Mouse (Mus musculus) frontal cortex, postnatal 36 days (tissue): ENCODE results near the gene Ldlrad1.
A peak's percentile ranks its signal among the peaks of the same experiment; 100 is the strongest.

Source experiments
- DNase-seq, 2 experiments: peaks; one replicate each; pipeline ENCODE4 v3.0.0; 2022; ENCODE audit warnings: low spot score in 2 of 2

Gene Ldlrad1

DNA sequence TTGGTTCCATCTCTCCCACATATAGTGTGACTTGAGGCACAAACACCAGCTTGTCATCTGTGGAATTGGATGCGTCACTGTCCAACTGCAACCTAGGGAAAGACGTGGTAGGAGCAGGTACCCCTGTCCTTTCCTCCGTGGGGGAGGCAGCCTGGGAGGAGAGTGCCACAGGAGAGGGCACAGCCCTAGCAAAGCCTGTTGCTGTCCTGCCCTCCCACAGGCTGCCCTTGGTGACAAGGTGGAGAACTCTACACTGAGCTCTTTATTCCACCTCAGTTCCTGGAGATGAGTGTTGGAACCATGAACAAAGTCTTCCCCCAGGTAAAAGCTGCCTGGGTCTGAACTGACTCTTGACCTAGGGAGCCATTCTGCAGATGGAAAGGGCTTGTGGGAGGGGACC is at the start of gene Ldlrad1:
TSS of gene Ldlrad1 (plus strand) at position 301 of the 400 bp plus-strand sequence.
- DNase-seq = no peak

DNA sequence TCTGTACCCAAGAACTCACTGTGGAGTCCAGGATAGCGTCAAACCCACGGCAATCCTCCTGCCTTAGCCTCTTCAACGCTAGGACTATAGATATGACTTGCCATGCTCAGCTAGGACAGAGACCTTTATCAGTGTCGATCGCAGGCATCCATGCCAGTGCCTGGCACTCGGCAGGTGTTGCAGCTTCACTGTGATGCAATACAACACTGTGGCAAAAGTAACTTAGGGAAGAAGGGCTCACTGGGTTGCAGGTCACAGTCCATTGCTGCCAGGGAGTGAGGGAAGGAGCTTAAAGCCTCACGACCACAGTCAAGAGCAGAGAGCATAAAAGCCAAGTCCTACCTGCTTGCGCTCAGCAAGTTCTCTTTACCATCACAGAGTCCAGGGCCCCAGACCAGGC is 48.8 kb upstream of the Ldlrad1 start:
- no peak for DNase-seq

DNA sequence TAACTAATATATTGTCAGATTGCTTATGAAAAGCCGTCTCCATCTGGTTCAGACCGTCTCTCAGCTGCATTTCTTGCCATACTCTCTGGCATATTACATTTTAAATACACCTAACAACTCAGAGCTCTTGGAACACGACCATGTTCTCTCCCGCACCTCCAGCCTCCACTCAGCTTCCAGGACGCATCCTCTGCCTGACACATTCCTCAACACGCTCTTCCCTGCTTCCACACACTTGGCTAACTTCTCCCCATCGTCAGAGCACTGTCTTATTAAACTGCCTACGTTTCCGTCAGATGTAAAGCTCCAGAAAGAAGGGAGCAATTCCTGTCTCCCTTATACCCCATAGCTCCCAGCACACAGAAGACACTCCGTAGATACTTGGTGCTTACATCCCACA is 45.6 kb upstream of the Ldlrad1 start:
- DNase-seq = peak; percentile 56 to 63

DNA sequence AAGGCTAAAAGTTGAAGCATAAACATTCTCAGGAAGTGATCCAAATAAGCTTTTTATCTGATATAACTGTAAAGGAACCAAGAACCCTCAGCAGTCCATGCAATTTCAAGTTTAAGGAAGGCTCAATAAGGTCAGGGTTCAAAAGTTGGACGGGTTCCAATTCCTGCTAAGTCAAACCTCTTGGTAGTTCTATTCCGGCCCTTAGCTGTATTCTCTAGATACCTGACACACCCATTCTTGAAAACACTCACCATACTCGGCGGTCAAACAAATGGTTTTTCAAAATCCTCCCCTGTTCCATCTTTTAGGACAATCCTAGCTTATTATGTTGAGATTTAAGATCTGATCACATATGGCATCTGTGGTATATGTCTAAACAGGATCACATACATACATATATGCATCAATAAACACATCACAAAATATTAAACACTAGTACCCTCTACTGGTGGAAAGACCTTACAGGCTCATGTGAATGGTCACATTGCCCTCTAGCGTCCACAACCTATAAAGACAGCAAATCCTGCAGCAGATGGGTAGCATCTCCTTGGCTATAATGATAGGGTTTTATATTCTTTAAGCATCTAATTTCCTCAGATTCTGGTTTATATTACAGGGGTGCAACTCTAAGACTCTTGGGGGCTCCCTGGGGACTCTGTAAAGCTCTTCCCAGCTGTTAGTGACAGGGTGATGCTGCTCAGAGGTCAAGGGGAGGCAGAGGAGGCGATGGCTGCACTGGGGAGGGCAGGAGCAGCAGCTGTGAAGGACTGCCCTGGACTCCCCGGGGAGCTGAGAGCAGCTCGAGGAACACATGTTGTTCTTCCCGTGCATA is 45.0 kb upstream of the Ldlrad1 start:
- DNase-seq = peak; percentile 62 to 85

DNA sequence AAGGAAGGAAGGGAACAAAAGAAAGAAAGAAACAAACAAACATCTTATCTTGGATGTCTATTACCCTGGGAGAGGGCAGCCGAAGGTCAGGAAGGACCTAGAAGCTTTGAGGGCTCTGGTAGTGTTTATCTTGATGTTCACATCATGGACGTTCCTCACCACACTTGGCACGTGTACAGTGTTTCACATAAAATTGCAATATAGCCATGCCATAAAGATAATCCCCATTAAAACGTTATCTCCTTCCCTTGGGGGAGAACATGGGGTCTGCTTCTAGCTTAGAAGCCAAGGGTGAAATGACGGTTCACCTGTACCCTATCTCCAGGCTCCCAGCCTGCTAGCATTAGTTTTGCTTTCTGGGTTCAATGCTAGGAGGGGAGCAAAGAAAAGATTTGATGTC is 42.3 kb upstream of the Ldlrad1 start:
- no peak for DNase-seq

DNA sequence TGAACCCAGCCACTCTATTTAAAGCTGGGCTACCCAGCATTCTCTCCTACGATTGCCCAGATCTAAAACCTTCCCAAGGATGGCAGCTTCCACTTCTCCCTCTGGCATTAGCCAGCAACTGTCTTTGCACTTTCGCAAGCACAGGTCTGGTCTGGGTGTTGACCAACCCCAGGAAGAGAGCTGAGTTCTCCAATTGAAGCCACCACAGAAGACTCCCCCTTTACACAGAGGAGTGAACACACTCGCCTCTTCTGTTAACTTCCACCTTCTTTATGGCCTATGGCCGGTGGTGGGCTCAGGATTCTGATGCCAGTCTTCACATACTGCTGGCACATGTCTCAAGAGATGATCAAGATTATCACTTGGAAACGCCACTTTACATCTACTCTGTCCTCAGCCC is 41.2 kb upstream of the Ldlrad1 start:
- no peak for DNase-seq

DNA sequence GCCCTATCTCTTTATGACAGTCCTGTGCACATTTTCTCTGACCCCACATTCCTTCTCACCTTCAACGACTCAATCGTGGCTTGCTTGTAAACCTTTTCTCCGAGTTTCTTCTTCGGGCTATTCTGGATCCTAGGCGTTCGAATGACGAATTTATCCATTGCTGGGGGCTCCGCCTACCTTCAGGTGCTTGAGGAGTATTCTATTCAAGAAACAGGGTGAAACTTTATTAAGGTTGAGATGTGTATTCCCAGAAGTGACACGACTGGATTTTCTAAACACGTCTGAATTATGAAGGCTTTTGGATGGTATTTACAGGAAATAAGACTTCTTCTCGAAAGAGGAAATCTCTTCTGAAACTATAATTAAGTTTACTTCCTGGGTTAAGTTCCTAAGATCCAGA is 31.5 kb upstream of the Ldlrad1 start:
- no peak for DNase-seq

DNA sequence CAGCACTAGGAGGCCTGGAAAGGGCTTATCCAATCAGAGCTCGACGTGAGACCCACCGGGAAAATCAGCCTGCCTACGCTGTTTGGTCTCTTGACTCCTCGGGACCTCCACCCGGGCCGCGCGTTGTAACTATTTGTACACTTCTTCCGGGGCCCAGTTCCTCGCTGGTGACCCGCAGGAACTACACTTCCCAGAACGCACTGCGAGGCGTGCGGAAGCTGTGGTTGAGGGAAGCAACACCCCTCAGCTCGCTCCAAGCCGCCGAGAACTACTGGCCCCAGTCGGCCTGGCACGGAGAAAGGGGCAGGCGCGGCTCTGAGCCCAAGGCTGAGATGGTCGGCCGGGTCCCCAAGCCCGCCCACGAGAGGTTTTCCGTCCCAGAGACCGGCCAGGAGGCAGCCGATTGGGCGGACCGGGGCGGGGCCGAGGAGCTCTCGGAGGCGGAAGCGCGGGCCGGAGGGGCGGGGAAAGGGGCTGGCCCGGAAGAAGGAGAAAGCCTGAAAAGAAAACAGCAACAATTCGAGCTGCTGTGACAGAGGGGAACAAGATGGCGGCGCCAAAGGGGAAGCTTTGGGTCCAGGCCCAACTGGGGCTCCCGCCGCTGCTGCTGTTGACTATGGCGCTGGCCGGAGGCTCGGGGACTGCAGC is 30.7 kb upstream of the Ldlrad1 start, which contains the start of gene Tmem59:
TSS of gene Tmem59 (plus strand) at position 218 of the 648 bp plus-strand sequence.
- DNase-seq = peak; percentile 94 to 95

DNA sequence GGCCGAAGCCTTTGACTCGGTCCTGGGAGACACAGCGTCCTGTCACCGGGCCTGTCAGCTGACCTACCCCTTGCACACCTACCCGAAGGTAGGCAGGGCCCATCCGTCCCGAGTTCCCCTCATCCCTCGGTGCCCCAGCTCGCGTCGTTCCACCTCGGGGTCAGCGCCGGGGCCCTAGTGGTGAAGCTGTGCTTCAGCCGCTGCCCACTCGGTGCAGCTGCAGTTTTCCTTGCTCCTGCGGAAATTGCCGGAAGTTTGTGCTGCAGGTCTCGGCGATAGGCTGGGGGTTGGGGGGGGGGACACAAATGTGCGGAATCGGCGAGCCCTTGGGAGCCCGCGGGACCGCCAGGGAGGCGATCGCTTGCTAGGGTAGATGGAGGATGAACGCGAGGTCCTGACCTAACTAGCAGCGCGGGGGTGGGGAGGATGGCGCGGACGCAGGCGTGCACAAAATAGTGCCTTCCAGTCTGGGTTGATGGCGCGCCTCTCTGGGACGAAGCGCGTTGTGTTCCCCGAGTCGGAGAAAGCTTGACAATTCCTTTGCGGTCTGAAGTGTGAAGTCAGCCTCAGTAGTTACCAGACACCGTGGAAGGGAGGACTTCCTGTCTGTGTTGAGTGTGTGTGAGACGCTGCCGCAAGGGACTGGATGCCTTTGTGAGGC is 30.0 kb upstream of the Ldlrad1 start, which contains the start of gene Tceanc2:
TSS of gene Tceanc2 (minus strand) at position 287 of the 661 bp plus-strand sequence.
- DNase-seq = peak in 1 of 2 experiments; percentile 22

DNA sequence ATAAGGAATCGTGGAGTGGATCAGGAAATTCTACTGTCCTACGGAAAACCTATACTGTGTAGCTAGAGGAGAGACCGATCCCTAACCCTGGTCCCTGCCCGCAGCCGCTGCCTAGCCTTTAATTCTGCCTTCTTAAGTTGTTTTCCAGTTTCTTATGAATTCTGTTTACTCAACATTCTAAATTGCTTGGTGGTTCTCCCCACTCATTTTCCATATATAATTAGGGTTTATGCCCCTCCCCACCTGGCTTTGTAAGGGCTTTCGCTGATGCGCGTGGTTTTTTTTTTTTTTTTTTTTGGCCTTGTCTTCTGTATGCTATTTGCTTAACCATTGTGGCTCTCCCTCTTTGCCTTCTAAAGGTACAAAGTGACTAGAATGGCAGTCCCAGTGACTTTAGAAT is 29.4 kb upstream of the Ldlrad1 start:
- DNase-seq = no peak

DNA sequence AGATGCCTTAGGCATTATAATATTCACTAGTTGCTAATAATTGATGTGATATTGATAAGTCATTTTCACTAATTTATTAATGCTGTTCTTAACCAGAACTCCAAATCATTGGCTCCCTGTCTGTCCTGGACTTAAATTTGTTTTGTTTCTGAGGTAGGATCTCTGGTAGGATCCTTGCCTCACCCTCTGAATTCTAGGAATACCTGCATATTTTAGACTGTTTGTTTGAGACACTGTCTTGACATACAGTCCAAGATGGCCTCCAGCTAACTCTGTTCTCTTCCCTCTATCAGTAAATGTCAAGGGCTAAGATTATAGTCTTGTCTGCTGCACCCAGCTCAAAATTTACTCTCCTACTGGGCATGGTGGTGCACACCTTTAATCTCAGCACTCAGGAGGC is 28.2 kb upstream of the Ldlrad1 start:
- no peak for DNase-seq

DNA sequence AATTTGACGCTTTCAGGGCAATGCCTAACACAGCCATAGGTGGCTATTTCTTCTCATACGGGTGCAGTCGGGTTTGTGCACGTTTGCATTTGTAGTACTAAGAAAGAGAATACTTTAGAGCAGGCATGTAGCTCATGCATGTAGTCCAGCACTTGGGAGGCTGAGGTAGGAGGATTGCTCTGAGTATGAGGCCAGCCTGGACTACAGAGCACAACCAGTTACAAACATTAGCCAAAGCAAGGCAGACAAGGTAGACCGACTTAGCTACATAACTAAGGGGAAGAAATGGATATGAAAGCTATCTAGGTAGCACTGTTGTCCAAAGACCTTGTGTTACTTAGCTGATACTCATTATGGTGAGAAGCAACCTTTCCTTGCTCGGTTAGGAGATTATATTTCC is 27.1 kb upstream of the Ldlrad1 start:
- no peak for DNase-seq

DNA sequence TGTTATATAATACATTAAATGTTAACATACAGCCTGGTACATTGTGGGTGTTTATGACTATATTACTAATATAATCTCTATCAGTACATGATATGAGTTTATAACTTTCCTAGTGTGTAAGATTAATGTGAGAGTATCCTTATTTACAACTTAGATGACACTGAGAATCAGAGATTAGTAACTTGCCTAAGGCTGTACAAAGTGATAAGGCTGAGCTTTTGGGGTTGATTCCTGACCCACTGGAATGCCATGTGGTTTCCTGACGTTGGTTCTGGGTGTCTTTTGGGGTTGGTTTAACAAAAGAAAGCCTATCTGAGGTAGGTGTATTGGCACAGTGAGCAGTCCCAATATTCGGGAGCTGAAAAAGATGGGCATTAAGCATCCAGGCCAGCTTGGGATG is 26.2 kb upstream of the Ldlrad1 start:
- no peak for DNase-seq

DNA sequence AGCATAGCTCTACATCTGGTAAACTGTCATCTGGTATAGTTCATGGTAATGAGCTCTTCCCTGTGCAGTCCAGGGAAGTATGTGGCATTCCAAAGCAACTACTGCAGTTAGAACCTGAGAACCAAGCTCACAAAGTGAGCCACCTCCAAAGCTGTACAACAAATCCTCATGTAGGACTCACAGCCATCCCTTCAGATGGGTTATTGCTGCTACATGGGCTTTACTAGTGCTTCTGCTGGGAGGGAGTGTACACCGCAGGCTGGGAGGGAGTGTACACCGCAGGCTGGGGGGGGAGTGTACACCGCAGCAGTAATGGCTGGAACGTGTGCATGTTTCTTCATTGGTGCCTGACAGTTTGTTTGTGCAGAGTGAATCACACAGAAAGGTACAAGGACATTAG is 25.8 kb upstream of the Ldlrad1 start:
- DNase-seq = no peak

DNA sequence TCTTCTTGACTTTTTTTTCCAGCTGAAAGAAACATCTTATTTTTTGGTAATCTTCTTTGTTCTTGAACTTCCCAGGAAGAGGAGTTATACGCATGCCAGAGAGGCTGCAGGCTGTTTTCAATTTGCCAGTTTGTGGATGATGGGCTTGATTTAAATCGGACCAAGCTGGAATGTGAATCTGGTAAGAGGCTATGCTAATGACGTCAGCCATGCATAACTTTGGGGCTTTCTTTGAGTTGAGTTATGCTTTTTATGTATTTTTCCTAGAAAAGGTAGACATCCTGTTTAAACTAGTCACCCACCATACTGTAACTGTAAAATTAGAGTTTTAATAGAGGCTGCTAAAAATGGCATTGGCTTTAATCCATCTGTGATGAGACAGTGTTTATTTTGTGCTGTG is 23.3 kb upstream of the Ldlrad1 start:
- no peak for DNase-seq

DNA sequence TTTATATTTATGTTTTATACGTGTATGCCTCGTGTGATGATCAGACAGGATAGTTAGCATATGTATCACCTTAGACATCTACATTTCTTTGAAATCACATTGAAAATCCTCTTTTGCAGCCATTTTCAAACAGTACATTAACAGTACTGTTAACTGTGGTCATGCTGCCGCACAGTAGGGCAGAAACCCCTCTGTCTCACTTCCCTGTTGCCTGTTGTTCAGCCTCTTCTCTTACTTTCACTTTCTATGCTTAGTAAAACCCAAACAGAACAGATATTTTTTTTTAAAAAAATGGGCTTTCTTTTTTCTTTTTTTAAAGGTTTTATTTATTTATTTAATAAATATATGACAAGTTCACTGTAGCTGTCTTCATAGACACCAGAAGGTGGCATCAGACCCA is 15.1 kb upstream of the Ldlrad1 start:
- no peak for DNase-seq

DNA sequence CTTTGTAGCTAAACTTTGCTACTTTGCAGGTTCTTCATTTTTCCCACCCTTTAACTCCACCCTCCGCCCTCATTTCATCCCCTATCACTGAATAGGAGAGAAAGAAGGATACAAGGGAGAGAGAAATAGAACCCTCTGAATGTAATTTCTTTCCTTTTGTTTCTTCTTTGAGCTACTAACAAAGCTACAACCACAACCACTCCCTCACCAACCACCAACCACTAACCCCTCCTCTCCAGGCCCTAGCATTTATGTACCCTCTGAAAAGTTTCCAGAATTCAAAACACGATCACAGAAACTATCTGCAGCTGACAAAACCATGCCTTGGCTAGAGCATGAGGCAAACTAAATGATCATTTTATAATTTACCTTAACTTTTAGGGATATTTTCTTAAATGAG is 12.5 kb upstream of the Ldlrad1 start:
- no peak for DNase-seq

DNA sequence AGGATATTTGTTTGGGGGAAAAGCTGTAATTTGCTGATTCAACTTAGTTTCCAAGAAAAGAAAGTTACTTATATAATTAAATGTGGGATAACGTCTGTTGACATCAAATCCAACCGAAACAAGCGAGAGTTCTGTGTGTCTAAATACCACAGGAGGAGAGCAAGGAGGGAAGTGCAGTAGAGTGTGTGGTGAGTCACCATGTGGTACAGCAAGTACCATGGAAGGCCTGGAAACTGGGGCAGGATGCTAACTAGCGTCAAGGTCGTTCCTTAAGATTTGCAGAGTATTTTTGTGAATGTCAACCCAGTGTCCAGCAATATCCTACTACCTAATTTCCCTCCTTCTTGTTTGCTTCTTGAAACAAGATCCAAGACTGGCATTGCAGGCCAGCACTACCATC is 10.9 kb upstream of the Ldlrad1 start:
- no peak for DNase-seq

DNA sequence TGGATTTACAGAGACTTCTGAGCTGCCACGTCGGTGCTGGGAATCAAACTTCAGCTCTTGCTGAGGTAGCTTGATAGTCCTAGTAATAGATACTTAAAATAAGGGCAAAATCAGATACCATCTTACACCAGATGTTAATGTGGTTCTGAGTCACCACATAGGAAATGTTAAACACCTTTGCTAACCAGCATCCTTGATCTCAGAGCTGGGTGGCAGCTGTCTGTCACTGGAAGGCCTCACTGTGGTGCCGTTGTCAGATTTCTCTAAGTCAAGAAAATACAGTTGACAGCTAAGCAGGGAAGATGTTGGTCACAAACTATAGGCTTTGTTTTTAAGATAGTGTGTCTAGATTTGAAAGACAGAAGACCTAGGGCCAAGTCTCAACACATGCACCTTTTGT is 7.2 kb upstream of the Ldlrad1 start:
- DNase-seq = no peak

DNA sequence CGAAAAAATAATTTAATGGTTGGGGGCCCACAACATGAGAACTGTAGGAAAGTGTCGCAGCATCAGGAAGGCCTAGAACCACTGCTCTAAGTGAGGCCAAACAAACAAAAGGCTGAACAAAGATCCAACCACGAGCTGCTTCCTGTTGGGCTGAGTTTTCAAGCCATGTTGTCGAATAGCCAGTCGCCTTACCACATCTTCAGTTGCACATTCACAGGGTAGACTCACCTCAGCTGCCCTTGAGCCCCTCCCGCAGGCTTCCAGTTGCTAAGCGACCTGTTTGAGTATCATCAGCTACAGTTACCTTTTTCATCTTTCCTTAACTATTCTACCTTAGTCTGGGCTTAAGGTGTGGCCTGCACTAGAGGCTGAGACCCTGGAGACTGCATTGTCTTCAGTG is 6.0 kb upstream of the Ldlrad1 start:
- DNase-seq = no peak

DNA sequence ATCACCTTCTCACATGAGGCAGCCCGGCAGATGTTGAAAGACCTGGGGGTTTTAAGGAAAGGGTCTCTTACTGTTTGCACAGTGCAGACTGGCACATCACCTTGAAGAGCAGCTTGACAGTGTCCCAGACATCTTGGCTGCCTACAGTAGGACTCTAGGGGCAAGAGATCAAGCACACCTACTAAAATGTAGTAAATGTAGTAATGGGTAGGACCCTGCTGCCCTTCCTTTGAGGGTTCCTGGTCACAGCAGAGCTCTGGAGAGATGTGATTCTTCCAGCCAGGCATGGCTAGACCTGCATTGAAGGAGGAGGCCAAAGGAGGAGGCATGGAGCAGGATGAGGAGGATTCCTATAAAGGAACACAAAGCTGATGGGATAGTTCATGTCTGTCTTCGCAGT is 2.0 kb upstream of the Ldlrad1 start:
- no peak for DNase-seq

DNA sequence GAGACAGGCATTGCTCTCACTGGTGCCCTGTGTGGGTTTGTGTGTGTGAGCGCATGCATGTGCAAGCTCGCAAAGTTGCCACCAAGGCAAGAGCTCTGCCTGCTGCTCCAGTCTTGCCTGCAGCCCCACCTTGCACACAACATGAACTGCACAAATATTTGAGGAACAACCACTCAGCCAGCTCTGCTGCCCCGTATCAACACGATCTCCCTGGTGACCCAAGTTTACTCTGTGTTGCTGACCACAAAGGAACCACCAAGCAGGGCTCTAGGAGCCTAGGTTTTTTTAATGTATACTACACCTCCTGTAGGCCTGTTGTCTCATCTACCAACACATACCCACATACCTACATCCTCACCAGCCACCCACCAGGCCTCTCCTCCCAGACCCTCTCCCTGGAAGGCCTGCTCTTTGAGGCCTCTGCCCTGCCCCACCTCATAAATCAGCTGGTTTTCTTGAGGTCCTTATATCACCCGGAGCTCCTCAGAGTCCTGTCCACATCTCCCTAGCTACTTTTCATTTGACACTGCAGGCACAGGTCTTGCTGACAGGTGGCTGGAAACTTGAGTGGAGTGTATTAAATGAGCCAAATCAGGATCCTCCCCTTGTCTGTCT is 1.6 kb downstream of the Ldlrad1 start:
- DNase-seq = no peak
